Mouse (Mus musculus): Measurements from ENCODE around the gene Akr1cl.

Akr1cl gene

GRCm38 (mm10) chr1:65010153-65010552, 22.4 kb downstream of the Akr1cl start:
- in situ Hi-C loops (cut with MboI; ENCODE audit: low pct_unique_long_range_greater_than_20kb in 1 of 2, low sequenced_read_pairs in 2 of 2, unreplicated experiment in 1 of 2), result no loop called here

GRCm38 (mm10) chr1:65005575-65005974, 27.0 kb downstream of the Akr1cl start:
- in situ Hi-C loops (cut with MboI; ENCODE audit: low pct_unique_long_range_greater_than_20kb in 1 of 2, low sequenced_read_pairs in 2 of 2, unreplicated experiment in 1 of 2), result no loop called here

GRCm38 (mm10) chr1:65004526-65004925, 28.0 kb downstream of the Akr1cl start:
- in situ Hi-C loops (cut with MboI; ENCODE audit: low pct_unique_long_range_greater_than_20kb in 1 of 2, low sequenced_read_pairs in 2 of 2, unreplicated experiment in 1 of 2), result no loop called here

GRCm38 (mm10) chr1:64993206-64993605, 39.4 kb downstream of the Akr1cl start:
- in situ Hi-C loops (cut with MboI; ENCODE audit: low pct_unique_long_range_greater_than_20kb in 1 of 2, low sequenced_read_pairs in 2 of 2, unreplicated experiment in 1 of 2), result loop anchor here in 1 of 2 experiments (25.0 kb wide), 1 partner anchor 281 kb away; no protein-coding TSS in a partner anchor

- in situ Hi-C loops (cut with MboI; ENCODE audit: low pct_unique_long_range_greater_than_20kb in 1 of 2, low sequenced_read_pairs in 2 of 2, unreplicated experiment in 1 of 2), result loop anchor here (5.0 to 25.0 kb wide), 3 partner anchors 51 to 276 kb away; no protein-coding TSS in a partner anchor
Observed at GRCm38 (mm10) chr1:64988176-64988575, 44.4 kb downstream of the Akr1cl start.

- in situ Hi-C loops (cut with MboI; ENCODE audit: low pct_unique_long_range_greater_than_20kb in 1 of 2, low sequenced_read_pairs in 2 of 2, unreplicated experiment in 1 of 2), result loop anchor here (5.0 to 25.0 kb wide), 3 partner anchors 49 to 274 kb away; no protein-coding TSS in a partner anchor
Observed at GRCm38 (mm10) chr1:64986120-64986519, 46.4 kb downstream of the Akr1cl start.

GRCm38 (mm10) chr1:64983247-64983646, 49.3 kb downstream of the Akr1cl start:
- in situ Hi-C loops (cut with MboI; ENCODE audit: low pct_unique_long_range_greater_than_20kb in 1 of 2, low sequenced_read_pairs in 2 of 2, unreplicated experiment in 1 of 2), result loop anchor here (10.0 to 25.0 kb wide), 2 partner anchors 268 to 271 kb away; no protein-coding TSS in a partner anchor

- in situ Hi-C loops (cut with MboI; ENCODE audit: low pct_unique_long_range_greater_than_20kb in 1 of 2, low sequenced_read_pairs in 2 of 2, unreplicated experiment in 1 of 2), result loop anchor here in 1 of 2 experiments (25.0 kb wide), 1 partner anchor 266 kb away; no protein-coding TSS in a partner anchor
Observed at GRCm38 (mm10) chr1:64978321-64978799, 54.2 kb downstream of the Akr1cl start.

- in situ Hi-C loops (cut with MboI; ENCODE audit: low pct_unique_long_range_greater_than_20kb in 1 of 2, low sequenced_read_pairs in 2 of 2, unreplicated experiment in 1 of 2), result loop anchor here in 1 of 2 experiments (25.0 kb wide), 1 partner anchor 263 kb away; no protein-coding TSS in a partner anchor
Observed at GRCm38 (mm10) chr1:64975346-64975745, 57.2 kb downstream of the Akr1cl start.

- in situ Hi-C loops (cut with MboI; ENCODE audit: low pct_unique_long_range_greater_than_20kb in 1 of 2, low sequenced_read_pairs in 2 of 2, unreplicated experiment in 1 of 2), result no loop called here
Observed at GRCm38 (mm10) chr1:64970685-64971084, 61.9 kb downstream of the Akr1cl start.
